Mouse (Mus musculus): ENCODE data around the gene 1700013G24Rik. TPM values are rescaled to one million over a fixed set of nuclear protein-coding genes. Genes with fewer than 3 reads are reported as not detected.

Gene 1700013G24Rik
- polyA plus RNA-seq, 1 experiment, result not detected

- peak within 1 kb of the TSS; percentile 98 for H3K27ac ChIP-seq (ENCODE audit: insufficient read depth, low read length)
- no peaks in the 10 kb centered on the region for H3K9me3 ChIP-seq (replicated peaks; ENCODE audit: control insufficient read depth, insufficient read depth, low read length, poor library complexity, severe bottlenecking)
- H3K36me3 ChIP-seq (ENCODE audit: control insufficient read depth, insufficient read depth, low read length, poor library complexity, severe bottlenecking), result no peaks in the 10 kb centered on the region
- TF ChIP-seq EP300 (IDR thresholded peaks at IDR 0.05; ENCODE audit: insufficient read depth, low read depth, low read length), result no peak
- peak; percentile 71 for TF ChIP-seq POLR2A (IDR thresholded peaks at IDR 0.05; ENCODE audit: insufficient read depth, low read length)
- no peak for TF ChIP-seq CTCF (IDR thresholded peaks at IDR 0.05; ENCODE audit: low read depth, low read length)
- H3K9ac ChIP-seq (ENCODE audit: low read depth, poor library complexity, severe bottlenecking), result peak within 1 kb of the TSS; percentile 96
- H3K4me3 ChIP-seq (ENCODE audit: low read depth, low read length), result peak within 1 kb of the TSS; percentile 78
- no peaks in the 10 kb centered on the region for H3K27me3 ChIP-seq (ENCODE audit: control insufficient read depth, insufficient read depth, low read length, poor library complexity, severe bottlenecking)
- peaks cover 8% of the 10 kb centered on the region for H3K4me1 ChIP-seq (ENCODE audit: control insufficient read depth, insufficient read depth, low read length)
These were observed 15.4 kb downstream of the 1700013G24Rik start, which contains the start of gene Hspg2 for GRCm38 (mm10) chr4:137468260-137469080. Gene Hspg2, plus strand, starts transcription at chr4:137468769.

GRCm38 (mm10) chr4:137469081-137469844 lies 16.2 kb downstream of the 1700013G24Rik start:
- peak overlapping the region; percentile 78 for H3K4me3 ChIP-seq (ENCODE audit: low read depth, low read length)
- no peaks in the 10 kb centered on the region for H3K27me3 ChIP-seq (ENCODE audit: control insufficient read depth, insufficient read depth, low read length, poor library complexity, severe bottlenecking)
- H3K9ac ChIP-seq (ENCODE audit: low read depth, poor library complexity, severe bottlenecking), result peak overlapping the region; percentile 96
- H3K9me3 ChIP-seq (replicated peaks; ENCODE audit: control insufficient read depth, insufficient read depth, low read length, poor library complexity, severe bottlenecking), result no peaks in the 10 kb centered on the region
- H3K27ac ChIP-seq (ENCODE audit: insufficient read depth, low read length), result peak overlapping the region; percentile 98
- H3K4me1 ChIP-seq (ENCODE audit: control insufficient read depth, insufficient read depth, low read length), result peaks cover 10% of the 10 kb centered on the region
- H3K36me3 ChIP-seq (ENCODE audit: control insufficient read depth, insufficient read depth, low read length, poor library complexity, severe bottlenecking), result no peaks in the 10 kb centered on the region
- TF ChIP-seq EP300 (IDR thresholded peaks at IDR 0.05; ENCODE audit: insufficient read depth, low read depth, low read length), result no peak

GRCm38 (mm10) chr4:137469845-137470692 lies 17.0 kb downstream of the 1700013G24Rik start:
- Histone ChIP-seq H3K27ac (ENCODE audit: insufficient read depth, low read length) (peak overlapping the region; percentile 98), H3K36me3 (ENCODE audit: control insufficient read depth, insufficient read depth, low read length, poor library complexity, severe bottlenecking) (no peaks in the 10 kb centered on the region), H3K27me3 (ENCODE audit: control insufficient read depth, insufficient read depth, low read length, poor library complexity, severe bottlenecking) (no peaks in the 10 kb centered on the region), H3K9me3 (replicated peaks; ENCODE audit: control insufficient read depth, insufficient read depth, low read length, poor library complexity, severe bottlenecking) (no peaks in the 10 kb centered on the region), H3K9ac (ENCODE audit: low read depth, poor library complexity, severe bottlenecking) (peak overlapping the region; percentile 96), H3K4me1 (ENCODE audit: control insufficient read depth, insufficient read depth, low read length) (peaks cover 10% of the 10 kb centered on the region), H3K4me3 (ENCODE audit: low read depth, low read length) (peak overlapping the region; percentile 78)
- TF ChIP-seq POLR2A (IDR thresholded peaks at IDR 0.05; ENCODE audit: insufficient read depth, low read length), result no peak
- TF ChIP-seq EP300 (IDR thresholded peaks at IDR 0.05; ENCODE audit: insufficient read depth, low read depth, low read length), result peak; percentile 91

GRCm38 (mm10) chr4:137470701-137471317 lies 17.7 kb downstream of the 1700013G24Rik start:
- TF ChIP-seq POLR2A (IDR thresholded peaks at IDR 0.05; ENCODE audit: insufficient read depth, low read length), result no peak
- TF ChIP-seq CTCF (IDR thresholded peaks at IDR 0.05; ENCODE audit: low read depth, low read length), result no peak
- no peak; the same call in 1 of the 2 replicates for TF ChIP-seq EP300 (IDR thresholded peaks at IDR 0.05; ENCODE audit: insufficient read depth, low read depth, low read length)

GRCm38 (mm10) chr4:137471326-137471725 lies 18.2 kb downstream of the 1700013G24Rik start:
- H3K9ac ChIP-seq (ENCODE audit: low read depth, poor library complexity, severe bottlenecking), result peak overlapping the region; percentile 54
- H3K27ac ChIP-seq (ENCODE audit: insufficient read depth, low read length), result peak overlapping the region; percentile 59
- no peak for TF ChIP-seq POLR2A (IDR thresholded peaks at IDR 0.05; ENCODE audit: insufficient read depth, low read length)
- no peak for TF ChIP-seq CTCF (IDR thresholded peaks at IDR 0.05; ENCODE audit: low read depth, low read length)
- no peak for TF ChIP-seq EP300 (IDR thresholded peaks at IDR 0.05; ENCODE audit: insufficient read depth, low read depth, low read length)
- peaks cover 17% of the 10 kb centered on the region for H3K4me1 ChIP-seq (ENCODE audit: control insufficient read depth, insufficient read depth, low read length)
- no peaks in the 10 kb centered on the region for H3K36me3 ChIP-seq (ENCODE audit: control insufficient read depth, insufficient read depth, low read length, poor library complexity, severe bottlenecking)
- no peaks in the 10 kb centered on the region for H3K9me3 ChIP-seq (replicated peaks; ENCODE audit: control insufficient read depth, insufficient read depth, low read length, poor library complexity, severe bottlenecking)
- peak overlapping the region; percentile 78 for H3K4me3 ChIP-seq (ENCODE audit: low read depth, low read length)
- no peaks in the 10 kb centered on the region for H3K27me3 ChIP-seq (ENCODE audit: control insufficient read depth, insufficient read depth, low read length, poor library complexity, severe bottlenecking)

More at GRCm38 (mm10) chr4:137470701-137471317, 17.7 kb downstream of the 1700013G24Rik start:
- H3K27ac ChIP-seq (ENCODE audit: insufficient read depth, low read length), result peak overlapping the region; percentile 98
- H3K36me3 ChIP-seq (ENCODE audit: control insufficient read depth, insufficient read depth, low read length, poor library complexity, severe bottlenecking), result no peaks in the 10 kb centered on the region
- peak overlapping the region; percentile 78 for H3K4me3 ChIP-seq (ENCODE audit: low read depth, low read length)
- no peaks in the 10 kb centered on the region for H3K9me3 ChIP-seq (replicated peaks; ENCODE audit: control insufficient read depth, insufficient read depth, low read length, poor library complexity, severe bottlenecking)
- peak overlapping the region; percentile 54 for H3K9ac ChIP-seq (ENCODE audit: low read depth, poor library complexity, severe bottlenecking)
- no peaks in the 10 kb centered on the region for H3K27me3 ChIP-seq (ENCODE audit: control insufficient read depth, insufficient read depth, low read length, poor library complexity, severe bottlenecking)
- H3K4me1 ChIP-seq (ENCODE audit: control insufficient read depth, insufficient read depth, low read length), result peaks cover 15% of the 10 kb centered on the region

All from ES-Bruce4 (cell line).